8 mouse cellular contexts compared by ENCODE assay signal in the genomic region with DNA sequence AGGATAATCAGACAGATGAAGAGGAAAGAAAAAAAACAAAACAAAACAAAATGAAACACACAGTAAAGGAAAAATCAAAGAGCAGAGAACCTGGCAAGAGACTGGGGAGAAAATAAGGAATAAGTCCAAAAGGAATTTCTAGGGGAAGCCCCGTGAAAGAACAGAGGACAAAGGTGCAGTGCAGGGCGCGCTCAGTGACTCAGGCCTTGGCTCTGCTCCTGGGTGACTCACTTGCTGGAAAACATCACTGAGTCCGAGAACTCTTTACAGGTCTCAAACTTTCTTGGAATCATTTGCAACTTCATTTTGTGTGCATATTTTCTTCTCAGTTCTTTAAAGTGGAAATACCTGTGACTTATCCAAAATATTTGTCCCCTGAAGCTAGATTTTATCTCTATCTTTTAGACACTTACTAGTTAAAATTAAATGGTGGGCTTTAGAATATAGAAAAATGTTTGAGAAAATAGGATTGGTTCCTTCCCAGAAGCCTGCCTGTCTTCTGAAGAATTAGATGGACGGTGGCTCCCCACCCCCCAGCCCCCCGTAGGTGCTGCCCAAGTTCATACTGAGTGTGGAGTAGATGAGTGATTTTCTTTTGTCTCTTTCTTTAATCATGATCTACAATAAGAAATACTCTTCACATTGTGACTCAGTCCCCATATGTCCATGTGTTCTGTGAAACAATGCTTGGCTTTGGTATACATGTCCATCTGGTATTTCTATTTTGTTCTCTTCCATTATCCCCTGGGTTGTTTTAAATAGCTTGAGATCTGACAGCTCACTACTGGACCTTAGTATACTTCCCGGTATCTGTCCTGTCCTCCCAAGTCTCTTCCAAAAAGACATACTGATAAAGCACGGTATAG.
A peak's percentile ranks its signal among the peaks of the same experiment; 100 is the strongest.
DNase-seq lines count a peak whose midpoint lies in the region; ATAC-seq and TF ChIP-seq lines count a peak whose summit lies in the region.

No protein-coding gene starts in this region.

- ATAC-seq in forebrain, embryonic 13.5 days: peak; percentile 52
- no peak for ATAC-seq in limb, embryonic 15.5 days (ENCODE audit: insufficient number of reproducible peaks, low FRiP score, low TSS enrichment, low read depth)
- ATAC-seq in megakaryocyte, adult 5-6 weeks (ENCODE audit: poor library complexity, severe bottlenecking): no peak; the same call in 1 of the 2 replicates

- H3K4me1 ChIP-seq in kidney, adult 2 months (ENCODE audit: control insufficient read depth, insufficient read depth, low read length): no peaks in the 10 kb centered on the region
- peaks cover 25% of the 10 kb centered on the region for H3K4me1 ChIP-seq in forebrain, embryonic 13.5 days
- peaks cover 7% of the 10 kb centered on the region; the same call in 1 of the 2 replicates for H3K4me1 ChIP-seq in limb, embryonic 15.5 days

- H3K27ac ChIP-seq in kidney, adult 2 months (ENCODE audit: insufficient read depth, low read depth, low read length): no peak overlapping the region
- peak overlapping the region; percentile 70 for H3K27ac ChIP-seq in forebrain, embryonic 13.5 days
- H3K27ac ChIP-seq in limb, embryonic 15.5 days: peak overlapping the region; percentile 8; the same call in 1 of the 2 replicates

- no peak for TF ChIP-seq CTCF in kidney, adult 2 months (conservative IDR thresholded peaks at IDR 0.05; ENCODE audit: insufficient read depth, insufficient read length, low read depth, low read length)

- intact Hi-C loops in heart, postnatal 25 days (cut with DNase I): loop anchor here (2.0 kb wide), 1 partner anchor 35 kb away; no protein-coding TSS in a partner anchor

- WGBS in kidney, adult 2 months: 43% methylated on average over 8 of the region's 8 CpGs
- WGBS in forebrain, embryonic 13.5 days: 38% methylated on average over 8 of the region's 8 CpGs
- WGBS in limb, embryonic 15.5 days: 37% methylated on average over 8 of the region's 8 CpGs

- H3K27me3 ChIP-seq in kidney, adult 2 months (replicated peaks; ENCODE audit: control insufficient read depth, insufficient read depth, low read length): no peaks in the 10 kb centered on the region
- no peaks in the 10 kb centered on the region for H3K27me3 ChIP-seq in forebrain, embryonic 13.5 days
- no peaks in the 10 kb centered on the region for H3K27me3 ChIP-seq in limb, embryonic 15.5 days

- TF ChIP-seq POLR2A in kidney, adult 2 months (IDR thresholded peaks at IDR 0.05; ENCODE audit: low read depth, low read length): no peak

- H3K9me3 ChIP-seq in forebrain, embryonic 13.5 days (replicated peaks): no peaks in the 10 kb centered on the region
- no peaks in the 10 kb centered on the region for H3K9me3 ChIP-seq in limb, embryonic 15.5 days

- no peak overlapping the region for H3K9ac ChIP-seq in forebrain, embryonic 13.5 days
- H3K9ac ChIP-seq in limb, embryonic 15.5 days: no peak overlapping the region

- H3K4me3 ChIP-seq in kidney, adult 2 months (ENCODE audit: insufficient read depth, low read depth, low read length): no peak overlapping the region
- H3K4me3 ChIP-seq in forebrain, embryonic 13.5 days: no peak overlapping the region
- H3K4me3 ChIP-seq in limb, embryonic 15.5 days: no peak overlapping the region

- H3K36me3 ChIP-seq in kidney, adult 2 months (ENCODE audit: control insufficient read depth, insufficient read depth, low read length): no peaks in the 10 kb centered on the region
- no peaks in the 10 kb centered on the region for H3K36me3 ChIP-seq in forebrain, embryonic 13.5 days (ENCODE audit: poor library complexity, severe bottlenecking)
- no peaks in the 10 kb centered on the region for H3K36me3 ChIP-seq in limb, embryonic 15.5 days

- peak overlapping the region; percentile 7; the same call in 1 of the 2 replicates for H3K4me2 ChIP-seq in forebrain, embryonic 13.5 days
- no peak overlapping the region for H3K4me2 ChIP-seq in limb, embryonic 15.5 days

- peak; percentile 79 for DNase-seq in kidney, adult 2 months
- DNase-seq in kidney, postnatal 4 days: no peak
- peak; percentile 52 to 60 for DNase-seq in adrenal gland, adult 18-20 months (ENCODE audit: low spot score in 2 of 2)
- peak; percentile 64 for DNase-seq in heart, postnatal 25 days (ENCODE audit: low spot score)
- no peak for DNase-seq in B cell, adult 2 months

Comparison
In these comparisons a context has a peak if more than half of its experiments do, and no peak if none do; other contexts are left out.
1. DNase-seq: peak in kidney, adult 2 months (single experiment), adrenal gland, adult 18-20 months (2 of 2) and heart, postnatal 25 days (single experiment); none in kidney, postnatal 4 days (0 of 2) and B cell, adult 2 months (0 of 2).